Mouse (Mus musculus) hindbrain, embryonic 15.5 days (tissue): ENCODE data around the gene Tnik. TPM values are rescaled to one million over a fixed set of nuclear protein-coding genes. Genes with fewer than 3 reads are reported as not detected.

Experiments
- ATAC-seq: fragments of 200-750 bp; cut with Nextera tagmentation; 2 replicates; pipeline ENCODE4 v1.8.0; 2017; ENCODE audit warnings: low read depth, moderate number of reproducible peaks, moderate TSS enrichment; ENCODE audit not compliant: low FRiP score
- H3K27ac ChIP-seq: fragments of 300-500 bp; sonication (generic); replicated peaks from 2 replicates; pipeline ENCODE4 v1.5.1; 2015; ENCODE audit warnings: mild to moderate bottlenecking, inconsistent platforms
- H3K27me3 ChIP-seq: fragments of 300-500 bp; sonication (generic); 2 replicates; pipeline ENCODE4 v1.6.1; 2015; ENCODE audit warnings: control low read depth, inconsistent platforms
- H3K36me3 ChIP-seq: fragments of 300-500 bp; sonication (generic); 2 replicates; pipeline ENCODE4 v1.6.1; 2015; ENCODE audit warnings: control low read depth, inconsistent platforms
- H3K4me1 ChIP-seq: fragments of 300-500 bp; sonication (generic); replicated peaks from 2 replicates; pipeline ENCODE4 v1.6.1; 2015; ENCODE audit warnings: control low read depth, inconsistent platforms
- H3K4me2 ChIP-seq: fragments of 300-500 bp; sonication (generic); 2 replicates; pipeline ENCODE4 v1.6.1; 2015; ENCODE audit warnings: moderate library complexity, mild to moderate bottlenecking, inconsistent platforms
- H3K4me3 ChIP-seq: fragments of 300-500 bp; sonication (generic); 2 replicates; pipeline ENCODE4 v1.5.1; 2015; ENCODE audit warnings: mild to moderate bottlenecking, inconsistent platforms
- H3K9ac ChIP-seq: fragments of 300-500 bp; sonication (generic); 2 replicates; pipeline ENCODE4 v1.6.1; 2015; ENCODE audit warnings: inconsistent platforms
- H3K9me3 ChIP-seq: fragments of 300-500 bp; sonication (generic); 2 replicates; pipeline ENCODE4 v1.6.1; 2016; ENCODE audit warnings: control low read depth, inconsistent platforms
- WGBS: fragments of 180-500 bp; shearing (Covaris S2); methylation state at CpG from one replicate; pipeline ENCODE4 v1.1.7; 2015; 5-methylcytosine and 5-hydroxymethylcytosine counted together
- polyA plus RNA-seq: library from polyadenylated mRNA; unstranded; fragments of >200 nt; fragmentation: Nextera tagmentation; extraction: Ambion mirVana; gene quantifications from 2 replicates; pipeline ENCODE4 v1.2.1, GENCODE M21; 2015

The Tnik gene
- polyA plus RNA-seq, 1 experiment from 2014 or later = 66.1 TPM

DNA sequence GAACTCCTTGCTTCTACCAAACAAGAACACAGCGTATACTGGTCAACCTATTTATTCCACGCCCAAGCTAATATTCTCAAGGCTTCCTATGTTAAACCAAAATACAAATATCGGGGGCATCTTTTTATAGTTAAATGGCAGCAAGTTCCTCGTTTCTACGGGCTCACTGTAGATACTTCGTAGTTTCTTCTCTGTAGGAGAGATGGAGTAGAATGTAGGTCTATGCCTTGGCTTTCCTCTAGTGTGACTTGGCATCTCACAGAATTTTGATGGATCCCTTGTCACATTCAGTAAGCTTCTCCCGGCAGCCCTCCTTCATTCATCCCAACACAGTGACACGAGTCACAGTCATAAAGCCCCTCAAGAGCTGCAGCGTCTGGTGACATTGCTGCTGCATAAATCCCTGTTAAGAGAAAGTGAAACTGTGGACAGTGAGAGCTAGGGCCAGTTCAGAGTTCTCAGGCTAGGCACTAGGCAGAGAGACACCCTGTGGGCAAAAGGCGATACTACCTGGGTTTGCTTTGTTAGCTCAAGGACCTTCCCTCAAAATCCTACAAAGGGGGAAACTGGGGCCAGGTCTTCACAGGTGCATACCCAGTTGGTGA is 280.5 kb downstream of the Tnik start:
- ATAC-seq = peak; percentile 56; the same call in 1 of the 2 replicates
- no peak overlapping the region for H3K4me3 ChIP-seq
- H3K27ac ChIP-seq = no peak overlapping the region
- no peak overlapping the region for H3K9ac ChIP-seq
- no peaks in the 10 kb centered on the region for H3K9me3 ChIP-seq
- peaks cover 15% of the 10 kb centered on the region; the same call in 1 of the 2 replicates for H3K36me3 ChIP-seq
- WGBS = 79% methylated on average over 10 of the region's 10 CpGs
- no peak overlapping the region for H3K4me2 ChIP-seq
- H3K27me3 ChIP-seq = no peaks in the 10 kb centered on the region
- H3K4me1 ChIP-seq = 0 out of 2 replicates have a peak, but pooled peaks cover 5% of the 10 kb centered on the region

- Histone ChIP-seq H3K27me3 (no peaks in the 10 kb centered on the region), H3K4me3 (no peak overlapping the region), H3K36me3 (peaks cover 15% of the 10 kb centered on the region; the same call in 1 of the 2 replicates), H3K27ac (no peak overlapping the region), H3K4me2 (no peak overlapping the region), H3K9ac (no peak overlapping the region), H3K9me3 (no peaks in the 10 kb centered on the region), H3K4me1 (peaks cover 14% of the 10 kb centered on the region)
- ATAC-seq = no peak
- 55% methylated on average over 11 of the region's 11 CpGs for WGBS
Measured at GRCm38 (mm10) chr3:28544345-28544869, 281.4 kb downstream of the Tnik start.

- H3K27me3 ChIP-seq = no peaks in the 10 kb centered on the region
- H3K4me1 ChIP-seq = peaks cover 33% of the 10 kb centered on the region
- WGBS = 44% methylated on average over 10 of the region's 10 CpGs
- H3K36me3 ChIP-seq = peaks cover 9% of the 10 kb centered on the region; the same call in 1 of the 2 replicates
- no peak overlapping the region for H3K4me3 ChIP-seq
- ATAC-seq = no peak
- H3K4me2 ChIP-seq = no peak overlapping the region
- no peaks in the 10 kb centered on the region for H3K9me3 ChIP-seq
- no peak overlapping the region for H3K27ac ChIP-seq
- no peak overlapping the region for H3K9ac ChIP-seq
Measured at GRCm38 (mm10) chr3:28547965-28548730, 285.1 kb downstream of the Tnik start.

DNA sequence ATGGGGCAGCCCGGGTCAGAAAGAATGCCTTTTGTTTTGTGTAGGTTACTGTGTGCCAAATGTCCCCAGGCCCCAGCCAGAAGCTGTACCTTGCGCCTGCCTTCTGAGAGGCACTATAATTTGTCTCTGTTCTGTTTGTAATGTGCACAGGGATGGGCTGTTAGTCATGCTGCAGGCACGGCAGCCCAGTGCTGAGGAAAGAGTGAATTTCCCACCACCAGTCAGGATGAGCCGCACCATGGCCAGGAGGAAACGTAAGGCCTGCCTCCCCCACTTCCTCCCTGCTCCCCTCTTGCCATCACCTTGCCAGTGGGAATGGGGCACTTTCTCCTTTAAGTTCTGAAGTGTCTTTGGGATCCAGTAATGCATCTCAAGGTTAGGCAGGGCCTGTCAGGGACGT is 286.4 kb downstream of the Tnik start:
- peaks cover 37% of the 10 kb centered on the region for H3K4me1 ChIP-seq
- no peak overlapping the region for H3K9ac ChIP-seq
- 31% methylated on average over 6 of the region's 6 CpGs for WGBS
- no peaks in the 10 kb centered on the region for H3K9me3 ChIP-seq
- peaks cover 8% of the 10 kb centered on the region; the same call in 1 of the 2 replicates for H3K36me3 ChIP-seq
- peak overlapping the region; percentile 40 for H3K27ac ChIP-seq
- no peak for ATAC-seq
- no peaks in the 10 kb centered on the region for H3K27me3 ChIP-seq
- H3K4me2 ChIP-seq = no peak overlapping the region
- no peak overlapping the region for H3K4me3 ChIP-seq

- Histone ChIP-seq H3K9me3 (no peaks in the 10 kb centered on the region), H3K27ac (0 out of 2 replicates have a peak overlapping the region, but pooled peaks have one; percentile 18)
Measured at GRCm38 (mm10) chr3:28550497-28551093, 287.6 kb downstream of the Tnik start.

DNA sequence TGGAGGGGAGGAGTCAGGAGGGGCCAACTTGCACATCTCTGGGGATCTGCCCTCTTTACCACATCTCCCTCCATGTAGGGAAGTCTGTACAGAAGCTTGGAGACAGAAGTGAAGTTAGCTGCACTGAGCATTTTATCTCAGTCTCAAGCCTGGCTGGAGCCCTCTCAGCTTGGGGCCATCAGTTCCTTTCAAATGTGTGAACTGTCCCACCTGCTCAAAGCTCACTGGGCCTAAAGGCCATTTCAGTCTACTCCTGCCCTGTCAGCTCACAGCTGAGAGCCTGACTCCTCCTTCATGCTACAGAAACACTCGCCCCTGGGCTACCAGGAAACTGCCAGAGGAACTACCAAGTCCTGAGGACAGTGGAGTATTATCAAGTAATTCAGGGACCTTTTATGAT is 288.7 kb downstream of the Tnik start:
- Histone ChIP-seq H3K9me3 (no peaks in the 10 kb centered on the region), H3K27ac (no peak overlapping the region), H3K27me3 (no peaks in the 10 kb centered on the region), H3K36me3 (peaks cover 6% of the 10 kb centered on the region; the same call in 1 of the 2 replicates), H3K4me1 (peaks cover 42% of the 10 kb centered on the region), H3K4me2 (no peak overlapping the region), H3K4me3 (no peak overlapping the region), H3K9ac (no peak overlapping the region)
- 79% methylated on average over 1 of the region's 1 CpGs for WGBS
- ATAC-seq = no peak

More at GRCm38 (mm10) chr3:28550497-28551093, 287.6 kb downstream of the Tnik start:
- Histone ChIP-seq H3K27me3 (no peaks in the 10 kb centered on the region), H3K4me1 (peaks cover 42% of the 10 kb centered on the region), H3K36me3 (peaks cover 6% of the 10 kb centered on the region; the same call in 1 of the 2 replicates), H3K4me2 (no peak overlapping the region), H3K4me3 (no peak overlapping the region), H3K9ac (no peak overlapping the region)
- WGBS = 25% methylated on average over 6 of the region's 6 CpGs
- peak; percentile 66 for ATAC-seq

GRCm38 (mm10) chr3:28554934-28555333 is 291.9 kb downstream of the Tnik start:
- H3K27ac ChIP-seq = peak overlapping the region; percentile 59
- H3K27me3 ChIP-seq = no peaks in the 10 kb centered on the region
- H3K9me3 ChIP-seq = no peaks in the 10 kb centered on the region
- 56% methylated on average over 9 of the region's 9 CpGs for WGBS
- H3K36me3 ChIP-seq = no peaks in the 10 kb centered on the region
- no peak overlapping the region for H3K9ac ChIP-seq
- peaks cover 44% of the 10 kb centered on the region for H3K4me1 ChIP-seq
- H3K4me2 ChIP-seq = no peak overlapping the region
- ATAC-seq = no peak
- no peak overlapping the region for H3K4me3 ChIP-seq

DNA sequence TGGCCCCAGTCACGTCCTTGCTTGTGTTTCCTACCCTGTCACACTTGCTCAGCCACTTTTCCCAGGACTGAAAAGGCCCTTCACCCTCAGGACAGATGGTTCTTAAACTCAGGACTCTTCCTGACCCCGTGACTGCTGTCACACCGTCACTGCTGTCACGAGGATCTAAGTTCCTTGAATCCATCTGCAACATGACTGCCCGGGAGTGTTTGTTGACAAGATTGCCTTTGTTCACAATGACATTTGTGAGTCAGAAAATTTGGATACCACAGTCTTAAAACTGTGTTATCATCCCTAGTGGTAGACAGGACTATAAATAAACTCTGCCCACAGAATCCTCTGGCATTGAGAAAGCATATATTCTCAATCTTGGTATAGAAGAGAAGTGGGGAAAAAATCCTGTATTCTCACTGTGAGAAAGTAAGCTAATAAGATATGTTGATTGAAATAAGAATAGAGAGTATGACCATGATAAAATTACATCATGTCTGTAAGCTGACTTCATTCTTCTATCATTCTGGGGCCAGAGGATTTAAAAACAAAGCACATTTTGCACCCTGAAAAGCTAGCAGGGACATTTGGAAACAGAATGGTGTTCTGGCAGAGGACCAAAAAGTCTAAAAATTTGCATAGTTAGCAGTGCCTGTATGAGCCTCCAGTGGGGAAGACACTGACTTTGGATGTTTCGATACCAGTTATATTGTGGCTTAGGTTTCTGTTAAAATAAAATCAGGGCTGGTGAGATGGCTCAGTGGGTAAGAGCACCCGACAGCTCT is 293.0 kb downstream of the Tnik start:
- no peaks in the 10 kb centered on the region for H3K9me3 ChIP-seq
- H3K9ac ChIP-seq = no peak overlapping the region
- 59% methylated on average over 7 of the region's 7 CpGs for WGBS
- no peak overlapping the region for H3K4me3 ChIP-seq
- H3K36me3 ChIP-seq = no peaks in the 10 kb centered on the region
- no peak overlapping the region for H3K4me2 ChIP-seq
- H3K27ac ChIP-seq = peak overlapping the region; percentile 59; the same call in 1 of the 2 replicates
- ATAC-seq = no peak
- no peaks in the 10 kb centered on the region for H3K27me3 ChIP-seq
- H3K4me1 ChIP-seq = peaks cover 36% of the 10 kb centered on the region

DNA sequence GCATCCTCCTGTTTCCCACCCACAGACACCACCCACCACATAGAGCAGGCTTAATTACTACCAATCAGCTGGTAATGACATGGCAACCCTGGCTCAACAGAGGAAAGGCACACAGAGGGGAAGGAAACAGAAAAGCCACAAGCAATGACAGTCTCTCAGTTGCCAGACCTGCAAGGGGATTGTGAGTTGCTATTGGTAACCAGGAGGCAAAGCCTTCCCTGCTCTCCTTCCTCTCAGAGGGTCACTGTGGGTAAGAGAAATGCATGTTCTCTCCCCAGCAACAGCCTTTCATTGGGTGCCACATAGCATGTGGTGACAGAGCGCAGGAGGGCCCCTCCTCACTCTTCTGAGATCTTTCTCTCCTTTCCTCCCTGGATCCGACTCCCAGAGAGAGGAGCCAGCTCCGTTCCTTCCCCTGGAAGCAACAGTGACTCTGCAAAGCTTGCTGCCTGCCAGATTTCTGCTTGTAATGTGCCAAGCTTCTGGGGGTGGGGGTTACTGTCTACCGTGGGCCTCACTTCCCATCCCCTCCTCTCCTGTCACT is 295.4 kb downstream of the Tnik start:
- peak; percentile 90 for ATAC-seq
- H3K4me1 ChIP-seq = peaks cover 30% of the 10 kb centered on the region
- H3K27ac ChIP-seq = peak overlapping the region; percentile 44
- H3K27me3 ChIP-seq = no peaks in the 10 kb centered on the region
- no peak overlapping the region for H3K9ac ChIP-seq
- WGBS = 43% methylated on average over 4 of the region's 4 CpGs
- H3K4me2 ChIP-seq = no peak overlapping the region
- H3K36me3 ChIP-seq = no peaks in the 10 kb centered on the region
- no peak overlapping the region for H3K4me3 ChIP-seq
- no peaks in the 10 kb centered on the region for H3K9me3 ChIP-seq

DNA sequence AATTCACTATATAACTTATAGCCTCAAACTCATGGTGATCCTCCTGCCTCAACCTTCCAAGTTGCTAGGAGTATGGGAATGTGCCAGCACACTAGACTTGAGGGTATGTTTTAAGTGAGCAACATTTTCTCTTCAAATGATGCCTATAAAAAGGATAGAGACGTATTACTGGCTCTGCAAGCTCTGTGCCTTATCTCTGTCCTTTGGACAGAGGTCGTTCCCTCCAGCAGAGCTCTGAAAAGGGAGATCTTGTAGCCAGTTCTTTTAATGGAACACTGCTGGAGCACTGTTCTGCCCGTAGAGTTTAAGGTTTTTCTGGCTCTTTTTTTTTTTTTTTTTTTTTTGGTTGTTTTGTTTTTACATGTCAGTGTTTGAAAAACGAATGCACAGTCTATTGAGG is 298.4 kb downstream of the Tnik start:
- WGBS = 62% methylated on average over 4 of the region's 4 CpGs
- H3K9ac ChIP-seq = no peak overlapping the region
- H3K36me3 ChIP-seq = peaks cover 13% of the 10 kb centered on the region
- H3K27me3 ChIP-seq = no peaks in the 10 kb centered on the region
- no peak for ATAC-seq
- no peaks in the 10 kb centered on the region for H3K9me3 ChIP-seq
- H3K27ac ChIP-seq = no peak overlapping the region
- peaks cover 21% of the 10 kb centered on the region for H3K4me1 ChIP-seq
- no peak overlapping the region for H3K4me3 ChIP-seq
- H3K4me2 ChIP-seq = no peak overlapping the region

DNA sequence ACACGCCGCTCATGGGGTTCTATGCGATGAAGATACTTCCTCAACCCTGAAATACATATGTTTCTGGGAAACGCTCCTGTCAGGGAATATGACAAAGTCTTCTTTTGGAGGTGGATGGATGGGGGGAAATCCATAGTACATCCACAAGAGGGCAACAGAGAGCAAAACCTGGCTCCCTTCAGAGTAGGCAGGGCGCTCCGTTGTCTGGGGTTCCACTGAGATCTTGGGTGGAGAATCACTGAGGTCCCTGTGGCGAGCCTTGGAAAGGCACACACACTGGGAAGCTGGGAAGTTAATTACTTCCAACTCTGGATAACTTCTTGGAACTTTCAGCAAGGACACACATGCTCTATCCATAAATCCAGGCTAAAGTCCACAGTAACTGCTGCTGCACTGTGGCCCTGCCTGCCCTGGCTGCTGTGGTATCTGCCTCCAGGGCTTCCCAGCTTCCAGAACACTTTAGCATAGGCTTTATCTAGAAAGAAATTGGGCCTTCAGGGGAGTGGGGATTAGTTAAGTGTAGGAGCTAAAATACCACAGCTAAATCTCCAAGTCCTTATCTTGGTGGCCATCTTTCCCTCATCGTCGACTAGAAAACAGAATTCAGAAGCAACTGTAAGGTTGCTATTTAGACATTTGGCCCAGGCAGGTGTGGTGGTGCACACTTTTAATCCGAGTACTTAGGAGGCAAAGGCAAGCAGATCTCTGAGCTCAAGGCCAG is 299.8 kb downstream of the Tnik start:
- ATAC-seq = no peak
- 76% methylated on average over 10 of the region's 10 CpGs for WGBS
- no peak overlapping the region for H3K4me3 ChIP-seq
- no peaks in the 10 kb centered on the region for H3K9me3 ChIP-seq
- peaks cover 20% of the 10 kb centered on the region for H3K36me3 ChIP-seq
- H3K27ac ChIP-seq = no peak overlapping the region
- H3K9ac ChIP-seq = no peak overlapping the region
- H3K4me2 ChIP-seq = no peak overlapping the region
- no peaks in the 10 kb centered on the region for H3K27me3 ChIP-seq
- H3K4me1 ChIP-seq = peaks cover 14% of the 10 kb centered on the region
